Mouse (Mus musculus): ENCODE data around the gene Cntfr. TPM values are rescaled to one million over a fixed set of nuclear protein-coding genes. Genes with fewer than 3 reads are reported as not detected.
"Not testable (repeated sequence)": the region's sequence is repeated elsewhere in the genome, so short reads cannot be mapped to it uniquely, and the experiment has no call there.

Cntfr gene
- polyA plus RNA-seq, 1 experiment from 2014 or later = 37.1 TPM

- ATAC-seq (replicated peaks; ENCODE audit: low FRiP score); H3K4me2 ChIP-seq (ENCODE audit: low read depth, low read length, severe bottlenecking); H3K4me1 ChIP-seq (replicated peaks; ENCODE audit: control insufficient read depth, insufficient read depth, low read length); DNase-seq (ENCODE audit: low spot score); H3K4me3 ChIP-seq (ENCODE audit: low read depth, low read length); H3K36me3 ChIP-seq (ENCODE audit: control insufficient read depth, insufficient read depth, low read length); H3K27ac ChIP-seq (ENCODE audit: low read depth, low read length); H3K9me3 ChIP-seq (ENCODE audit: control insufficient read depth, low read length); H3K27me3 ChIP-seq (ENCODE audit: control insufficient read depth, insufficient read depth, low read length); H3K9ac ChIP-seq (ENCODE audit: low read length): not testable (repeated sequence)
- 73% methylated on average over 1 of the region's 1 CpGs for WGBS
Observed at GRCm38 (mm10) chr4:41688562-41688961, 8.3 kb downstream of the Cntfr start.

DNA sequence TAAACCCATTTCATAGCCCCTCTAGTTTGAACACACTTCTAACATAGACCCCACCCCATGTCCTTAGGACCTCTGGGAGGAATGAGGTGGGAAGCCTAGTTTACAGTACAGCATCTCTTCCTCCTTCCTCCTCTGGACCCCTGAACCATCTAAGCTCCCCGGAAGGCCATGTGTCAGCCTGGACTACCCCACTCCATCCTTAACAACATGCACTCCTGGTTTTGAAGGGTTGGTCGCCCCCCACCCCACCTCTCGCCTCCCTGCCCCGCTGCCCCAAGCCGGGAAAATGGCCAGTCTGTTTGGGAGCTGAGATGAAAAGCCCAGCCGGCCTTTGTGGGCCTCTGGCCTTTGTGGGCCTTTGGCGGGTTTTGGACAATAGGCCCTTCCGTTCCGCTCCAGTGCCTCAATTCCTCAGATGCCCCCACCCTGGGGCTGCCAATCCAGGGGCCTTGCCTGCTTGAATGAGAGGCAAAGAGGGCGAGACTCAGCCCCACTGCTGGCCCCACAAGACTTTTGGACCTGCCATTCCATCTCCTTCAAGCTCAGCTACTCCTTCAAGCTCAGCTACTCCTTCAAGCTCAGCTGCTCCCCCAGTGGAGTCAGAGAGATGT is 10.9 kb downstream of the Cntfr start:
- peak; percentile 71 for ATAC-seq (replicated peaks; ENCODE audit: low FRiP score)

DNA sequence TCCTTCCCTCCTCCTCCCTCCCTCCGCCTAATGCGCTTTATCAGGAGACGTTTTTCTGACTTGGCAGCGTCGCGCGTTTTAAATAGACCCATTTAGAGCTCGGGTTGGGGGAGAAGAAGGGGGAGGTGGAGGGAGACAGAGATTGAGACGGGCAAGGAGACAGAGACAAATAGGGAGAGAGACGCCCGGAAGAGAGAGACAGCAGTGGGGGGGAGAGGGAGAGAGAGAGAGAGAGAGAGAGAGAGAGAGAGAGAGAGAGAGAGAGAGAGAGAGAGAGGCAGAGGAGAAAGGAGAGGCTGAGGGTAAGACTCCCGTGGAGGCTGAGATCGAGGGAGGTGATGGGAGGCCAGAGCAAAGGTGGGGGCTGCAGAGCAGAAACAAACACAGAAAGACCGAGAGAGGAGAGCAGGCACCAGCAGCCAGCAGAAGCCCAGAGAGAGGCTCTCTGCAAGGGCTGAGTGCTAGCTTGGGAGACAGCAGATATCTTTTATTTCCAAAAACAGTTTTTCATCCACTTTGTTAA is 11.9 kb downstream of the Cntfr start:
- H3K27me3 ChIP-seq (ENCODE audit: control insufficient read depth, insufficient read depth, low read length); H3K36me3 ChIP-seq (ENCODE audit: control insufficient read depth, insufficient read depth, low read length); ATAC-seq (replicated peaks; ENCODE audit: low FRiP score); H3K4me2 ChIP-seq (ENCODE audit: low read depth, low read length, severe bottlenecking); H3K9me3 ChIP-seq (ENCODE audit: control insufficient read depth, low read length); H3K4me3 ChIP-seq (ENCODE audit: low read depth, low read length); H3K9ac ChIP-seq (ENCODE audit: low read length): not testable (repeated sequence)
- DNase-seq (ENCODE audit: low spot score) = peak; percentile 59
- H3K27ac ChIP-seq (ENCODE audit: low read depth, low read length) = peak overlapping the region; percentile 64; the same call in 1 of the 2 replicates
- WGBS = 1% methylated on average over 14 of the region's 14 CpGs
- H3K4me1 ChIP-seq (replicated peaks; ENCODE audit: control insufficient read depth, insufficient read depth, low read length) = peaks cover 16% of the 10 kb centered on the region

More for the DNA sequence above, 10.9 kb downstream of the Cntfr start:
- not testable (repeated sequence) for H3K9me3 ChIP-seq (ENCODE audit: control insufficient read depth, low read length); H3K4me2 ChIP-seq (ENCODE audit: low read depth, low read length, severe bottlenecking); H3K4me3 ChIP-seq (ENCODE audit: low read depth, low read length); H3K27me3 ChIP-seq (ENCODE audit: control insufficient read depth, insufficient read depth, low read length); H3K36me3 ChIP-seq (ENCODE audit: control insufficient read depth, insufficient read depth, low read length); H3K9ac ChIP-seq (ENCODE audit: low read length)
- peak; percentile 77 for DNase-seq (ENCODE audit: low spot score)
- 3% methylated on average over 8 of the region's 10 CpGs for WGBS
- H3K4me1 ChIP-seq (replicated peaks; ENCODE audit: control insufficient read depth, insufficient read depth, low read length) = peaks cover 12% of the 10 kb centered on the region
- peak overlapping the region; percentile 72; the same call in 1 of the 2 replicates for H3K27ac ChIP-seq (ENCODE audit: low read depth, low read length)

DNA sequence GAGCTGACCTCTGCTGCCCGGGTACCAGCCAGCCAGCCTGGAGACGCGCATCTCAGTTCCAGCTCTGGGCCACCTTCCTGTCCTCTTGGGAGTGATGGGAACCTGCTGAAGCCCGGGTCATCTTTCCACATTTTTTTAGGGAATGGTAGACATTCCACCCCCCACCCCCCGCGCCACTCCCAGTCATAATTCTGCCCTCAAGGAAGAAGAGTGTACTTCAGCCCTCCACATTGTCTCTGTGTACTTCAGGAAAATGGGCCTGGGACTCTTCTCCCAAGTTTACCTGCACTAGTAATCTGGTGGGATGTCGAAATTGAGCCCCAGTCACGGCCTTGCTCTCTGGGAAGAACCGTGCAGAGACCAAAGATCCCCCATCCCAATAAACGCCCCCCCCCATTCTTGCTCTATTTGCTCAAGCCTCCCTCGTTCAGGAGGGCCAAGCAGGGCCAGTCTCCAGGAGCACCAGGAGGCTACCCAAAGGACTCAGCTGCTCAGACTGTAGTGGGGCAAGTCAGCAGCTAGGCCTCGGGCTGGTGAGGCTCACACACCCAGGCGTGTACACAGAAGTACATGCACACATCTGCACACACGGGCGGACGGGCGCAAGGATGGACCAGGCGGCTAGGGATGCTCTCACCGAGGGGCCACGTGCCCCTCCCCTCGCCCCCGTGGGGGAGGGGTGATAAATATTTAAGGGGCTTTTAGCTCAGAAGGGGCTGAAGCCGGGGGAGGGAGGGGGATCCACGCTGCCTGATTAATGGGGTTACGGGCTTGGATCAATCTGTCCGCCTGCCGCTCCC is 12.6 kb downstream of the Cntfr start:
- WGBS = under 1% methylated on average over 23 of the region's 27 CpGs
- H3K9ac ChIP-seq (ENCODE audit: low read length); H3K4me3 ChIP-seq (ENCODE audit: low read depth, low read length); H3K36me3 ChIP-seq (ENCODE audit: control insufficient read depth, insufficient read depth, low read length); H3K9me3 ChIP-seq (ENCODE audit: control insufficient read depth, low read length); H3K27me3 ChIP-seq (ENCODE audit: control insufficient read depth, insufficient read depth, low read length): not testable (repeated sequence)
- DNase-seq (ENCODE audit: low spot score) = peak; percentile 75
- peaks cover 23% of the 10 kb centered on the region for H3K4me1 ChIP-seq (replicated peaks; ENCODE audit: control insufficient read depth, insufficient read depth, low read length)
- H3K27ac ChIP-seq (ENCODE audit: low read depth, low read length) = peak overlapping the region; percentile 84
- peak; percentile 62 for ATAC-seq (replicated peaks; ENCODE audit: low FRiP score)
- H3K4me2 ChIP-seq (ENCODE audit: low read depth, low read length, severe bottlenecking) = 0 out of 2 replicates have a peak overlapping the region, but pooled peaks have one; percentile 8

DNA sequence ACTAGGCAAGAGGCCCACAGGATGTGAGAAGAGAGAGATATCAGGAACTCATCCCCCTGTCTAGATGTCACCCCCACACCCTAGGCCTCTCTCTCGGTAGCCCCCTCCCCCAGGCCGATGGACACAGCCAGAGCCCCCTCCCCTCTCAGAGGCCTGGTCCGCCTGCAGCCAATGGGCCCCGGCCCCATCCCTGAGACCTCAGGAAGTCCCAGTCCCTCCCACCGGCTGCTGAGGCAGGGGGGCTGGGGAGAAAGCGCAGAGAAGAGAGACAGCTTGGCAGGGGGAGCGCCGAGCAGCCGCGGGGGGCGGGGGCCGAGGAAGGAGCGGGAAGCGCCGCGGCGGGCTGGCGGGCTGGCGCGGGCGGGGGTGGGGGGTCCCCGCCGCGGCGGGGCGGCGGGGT is 13.6 kb downstream of the Cntfr start:
- peak; percentile 42 for ATAC-seq (replicated peaks; ENCODE audit: low FRiP score)
- Histone ChIP-seq H3K27ac (ENCODE audit: low read depth, low read length) (peak overlapping the region; percentile 19; the same call in 1 of the 2 replicates), H3K4me1 (replicated peaks; ENCODE audit: control insufficient read depth, insufficient read depth, low read length) (peaks cover 30% of the 10 kb centered on the region), H3K4me2 (ENCODE audit: low read depth, low read length, severe bottlenecking) (peak overlapping the region; percentile 29; the same call in 1 of the 2 replicates)
- not testable (repeated sequence) for H3K4me3 ChIP-seq (ENCODE audit: low read depth, low read length); H3K27me3 ChIP-seq (ENCODE audit: control insufficient read depth, insufficient read depth, low read length); H3K36me3 ChIP-seq (ENCODE audit: control insufficient read depth, insufficient read depth, low read length); H3K9ac ChIP-seq (ENCODE audit: low read length); H3K9me3 ChIP-seq (ENCODE audit: control insufficient read depth, low read length)
- no CpG with 5 or more reads among the region's 27 CpGs for WGBS
- DNase-seq (ENCODE audit: low spot score) = peak; percentile 53

DNA sequence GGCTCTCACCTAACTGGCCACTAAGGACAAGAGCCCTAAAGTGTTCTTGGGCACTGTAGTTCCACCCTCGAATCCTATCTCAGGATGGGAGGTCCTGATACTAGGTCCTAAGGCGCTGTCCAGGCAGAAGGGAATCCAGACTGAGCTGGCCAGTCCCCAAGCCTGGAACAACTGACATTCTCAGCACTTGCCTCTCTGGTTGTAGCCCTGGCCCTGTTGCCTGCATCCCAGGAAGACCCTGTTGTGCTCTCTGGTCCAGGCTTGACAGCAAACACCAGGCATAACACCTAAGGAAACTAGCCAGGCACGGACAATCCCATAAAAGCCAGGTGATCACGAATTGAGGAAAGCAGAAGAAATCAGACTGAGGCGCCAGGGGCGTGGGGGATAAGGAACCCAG is 14.1 kb downstream of the Cntfr start:
- Histone ChIP-seq H3K36me3 (ENCODE audit: control insufficient read depth, insufficient read depth, low read length) (no peaks in the 10 kb centered on the region), H3K9me3 (ENCODE audit: control insufficient read depth, low read length) (no peaks in the 10 kb centered on the region), H3K9ac (ENCODE audit: low read length) (peak overlapping the region; percentile 33; the same call in 1 of the 2 replicates), H3K27ac (ENCODE audit: low read depth, low read length) (peak overlapping the region; percentile 19; the same call in 1 of the 2 replicates), H3K27me3 (ENCODE audit: control insufficient read depth, insufficient read depth, low read length) (no peaks in the 10 kb centered on the region), H3K4me2 (ENCODE audit: low read depth, low read length, severe bottlenecking) (peak overlapping the region; percentile 34; the same call in 1 of the 2 replicates), H3K4me1 (replicated peaks; ENCODE audit: control insufficient read depth, insufficient read depth, low read length) (peaks cover 35% of the 10 kb centered on the region), H3K4me3 (ENCODE audit: low read depth, low read length) (no peak overlapping the region)
- DNase-seq (ENCODE audit: low spot score) (peak; percentile 52), ATAC-seq (replicated peaks; ENCODE audit: low FRiP score) (no peak)
- WGBS = 21% methylated on average over 6 of the region's 6 CpGs

GRCm38 (mm10) chr4:41681947-41682346 is 14.9 kb downstream of the Cntfr start:
- DNase-seq (ENCODE audit: low spot score) (no peak), ATAC-seq (replicated peaks; ENCODE audit: low FRiP score) (no peak)
- no peak overlapping the region for H3K4me2 ChIP-seq (ENCODE audit: low read depth, low read length, severe bottlenecking)
- no peaks in the 10 kb centered on the region for H3K36me3 ChIP-seq (ENCODE audit: control insufficient read depth, insufficient read depth, low read length)
- no peak overlapping the region for H3K27ac ChIP-seq (ENCODE audit: low read depth, low read length)
- peaks cover 43% of the 10 kb centered on the region for H3K4me1 ChIP-seq (replicated peaks; ENCODE audit: control insufficient read depth, insufficient read depth, low read length)
- no peaks in the 10 kb centered on the region for H3K27me3 ChIP-seq (ENCODE audit: control insufficient read depth, insufficient read depth, low read length)
- WGBS = 84% methylated on average over 10 of the region's 10 CpGs
- no peak overlapping the region for H3K4me3 ChIP-seq (ENCODE audit: low read depth, low read length)
- no peaks in the 10 kb centered on the region for H3K9me3 ChIP-seq (ENCODE audit: control insufficient read depth, low read length)
- no peak overlapping the region; the same call in 1 of the 2 replicates for H3K9ac ChIP-seq (ENCODE audit: low read length)

DNA sequence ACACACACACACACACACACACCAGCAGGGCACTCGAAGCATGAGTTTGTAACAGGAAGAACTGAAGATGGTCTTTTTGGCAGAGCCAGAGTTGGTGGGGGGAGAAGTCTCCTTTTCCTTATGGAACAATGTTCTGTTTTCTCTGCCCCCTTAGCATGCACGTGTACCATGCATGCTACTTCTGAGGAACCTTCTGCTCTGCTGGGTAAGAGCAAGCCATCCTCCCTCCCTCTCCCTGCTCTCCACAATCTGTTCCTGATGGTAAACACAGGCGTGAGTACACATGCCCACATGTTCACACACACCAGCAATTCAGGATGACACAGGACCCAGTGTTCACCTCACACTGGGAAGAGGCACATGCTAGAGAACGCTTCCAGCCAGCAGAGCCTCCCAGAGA is 15.7 kb downstream of the Cntfr start:
- Histone ChIP-seq H3K4me2 (ENCODE audit: low read depth, low read length, severe bottlenecking) (no peak overlapping the region), H3K27me3 (ENCODE audit: control insufficient read depth, insufficient read depth, low read length) (no peaks in the 10 kb centered on the region), H3K9me3 (ENCODE audit: control insufficient read depth, low read length) (no peaks in the 10 kb centered on the region), H3K27ac (ENCODE audit: low read depth, low read length) (no peak overlapping the region), H3K9ac (ENCODE audit: low read length) (no peak overlapping the region), H3K4me1 (replicated peaks; ENCODE audit: control insufficient read depth, insufficient read depth, low read length) (peaks cover 51% of the 10 kb centered on the region), H3K36me3 (ENCODE audit: control insufficient read depth, insufficient read depth, low read length) (no peaks in the 10 kb centered on the region), H3K4me3 (ENCODE audit: low read depth, low read length) (no peak overlapping the region)
- WGBS = 71% methylated on average over 4 of the region's 4 CpGs
- no peak for DNase-seq (ENCODE audit: low spot score)
- ATAC-seq (replicated peaks; ENCODE audit: low FRiP score) = no peak

All from forebrain, embryonic 11.5 days (tissue).